Mouse (Mus musculus) gastrocnemius, adult 2 months (tissue): ENCODE results near the gene Fntb. TPM values are rescaled to one million over a fixed set of nuclear protein-coding genes. Genes with fewer than 3 reads are reported as not detected.
A peak's percentile ranks its signal among the peaks of the same experiment; 100 is the strongest.

Source experiments
- DNase-seq: peaks from one replicate; pipeline ENCODE4 v3.0.0; 2022
- H3K27ac ChIP-seq: fragments of 200-600 bp; 2 replicates; pipeline ENCODE4 v1.8.1; 2022; ENCODE audit warnings: mild to moderate bottlenecking
- H3K4me3 ChIP-seq: fragments of 200-600 bp; 2 replicates; pipeline ENCODE4 v1.8.1; 2022; ENCODE audit warnings: mild to moderate bottlenecking, moderate library complexity
- CTCF ChIP-seq: fragments of 200-600 bp; IDR thresholded peaks from 2 replicates; pipeline ENCODE4 v1.8.1; 2022; ENCODE audit warnings: antibody characterized with exemption, mild to moderate bottlenecking, moderate library complexity
- intact Hi-C: fragments of 180-260 bp; cut with DNase I; formaldehyde crosslinking; loops from one replicate; pipeline ENCODE4 v1.15.1; 2025
- total RNA-seq, 2 experiments: library from RNA; stranded (reverse); gene quantifications; 2 replicates each; pipeline ENCODE4 v1.2.3; 2021

Fntb gene
- total RNA-seq, 2 experiments from 2014 or later = 11.2 to 13.3 TPM

DNA sequence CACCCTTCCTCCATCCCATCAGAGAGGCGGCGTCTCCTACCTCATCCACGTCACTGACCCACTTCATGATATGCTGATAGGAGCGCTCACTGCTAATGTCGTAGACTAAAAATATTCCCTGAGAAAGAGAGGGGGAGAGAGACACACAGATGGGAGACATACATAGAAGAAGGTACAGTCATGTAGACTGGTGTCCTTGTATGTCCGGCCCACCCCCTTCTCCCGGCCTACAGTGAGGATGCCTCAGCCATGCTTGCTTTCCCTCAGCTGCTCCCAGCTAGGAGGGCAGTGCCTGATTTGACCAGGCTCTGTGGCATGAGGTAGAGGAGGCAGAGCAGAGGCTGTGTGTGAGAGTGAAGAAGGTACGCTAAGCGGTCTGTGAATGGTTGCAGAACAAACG is 37.6 kb downstream of the Fntb start:
- DNase-seq = no peak
- no peak overlapping the region for H3K27ac ChIP-seq
- no peak overlapping the region for H3K4me3 ChIP-seq
- TF ChIP-seq CTCF = no peak
- intact Hi-C loops = loop anchor here (5.0 kb wide), 1 partner anchor 306 kb away; no protein-coding TSS in a partner anchor

DNA sequence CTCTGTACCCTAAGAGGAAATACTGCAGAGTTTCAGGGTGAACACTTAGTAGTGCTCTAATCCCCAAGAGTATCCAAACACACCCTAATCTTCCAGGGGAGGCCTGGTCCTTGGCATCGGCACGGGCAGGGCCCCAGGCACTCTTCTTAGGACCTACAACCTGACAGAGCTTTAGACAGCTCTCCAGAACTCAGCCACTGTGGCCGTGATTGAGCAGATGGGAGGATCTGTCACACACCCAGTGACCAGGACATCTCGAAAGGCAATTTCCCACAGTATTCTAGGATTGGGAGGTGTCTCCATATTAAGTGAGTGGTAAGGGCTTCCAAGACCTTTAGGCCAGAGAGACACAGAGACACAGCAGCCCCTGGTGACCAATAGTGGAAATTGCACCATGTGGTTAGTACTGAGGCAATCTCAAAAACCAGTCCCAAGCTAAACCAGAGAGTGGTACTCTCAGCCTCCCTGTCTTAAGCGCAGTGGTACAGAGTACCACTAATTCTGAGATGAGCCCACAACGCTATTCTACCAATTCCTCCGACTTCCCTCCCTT is 38.4 kb downstream of the Fntb start:
- no peak overlapping the region for H3K27ac ChIP-seq
- intact Hi-C loops = loop anchor here (5.0 kb wide), 1 partner anchor 306 kb away; no protein-coding TSS in a partner anchor
- peak; percentile 81 for TF ChIP-seq CTCF
- H3K4me3 ChIP-seq = no peak overlapping the region
- DNase-seq = peak; percentile 56

DNA sequence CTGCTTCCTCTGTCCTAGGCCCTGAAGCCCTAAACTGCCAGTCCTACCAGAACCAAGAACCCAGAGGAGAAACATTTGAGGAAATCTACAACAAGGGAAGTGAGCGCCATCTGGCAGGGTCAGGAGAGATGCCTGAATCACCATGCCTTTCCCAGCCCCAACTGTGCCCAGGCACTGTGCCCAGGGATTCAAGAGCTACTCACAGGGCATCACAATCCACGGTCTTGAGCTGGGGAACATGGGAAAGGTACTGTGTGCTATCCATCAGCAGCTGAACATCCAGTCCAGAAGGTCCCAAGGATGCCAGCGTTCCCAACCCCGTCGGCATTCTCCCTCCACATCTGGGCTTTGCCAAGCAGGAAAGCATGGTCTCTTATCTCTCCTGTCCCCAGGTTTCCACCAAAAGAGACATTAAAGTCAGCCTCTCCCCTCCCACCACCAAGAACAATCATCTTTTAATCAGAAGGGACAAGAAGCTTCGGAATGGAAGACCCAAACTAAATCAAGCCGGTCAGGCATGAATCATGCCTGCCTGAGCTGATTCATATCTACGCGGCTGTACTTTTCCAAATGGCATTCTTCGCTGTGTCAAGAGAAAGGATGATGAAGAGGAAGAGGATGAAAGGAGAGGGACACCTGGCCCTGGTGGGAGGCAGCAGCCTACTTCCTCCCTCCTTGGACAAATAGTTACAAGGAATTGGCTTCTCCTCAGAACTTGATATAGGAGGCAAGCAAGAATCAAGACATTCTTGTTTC is 39.8 kb downstream of the Fntb start:
- TF ChIP-seq CTCF = no peak
- H3K4me3 ChIP-seq = no peak overlapping the region
- no peak for DNase-seq
- no peak overlapping the region for H3K27ac ChIP-seq
- intact Hi-C loops = no loop called here

DNA sequence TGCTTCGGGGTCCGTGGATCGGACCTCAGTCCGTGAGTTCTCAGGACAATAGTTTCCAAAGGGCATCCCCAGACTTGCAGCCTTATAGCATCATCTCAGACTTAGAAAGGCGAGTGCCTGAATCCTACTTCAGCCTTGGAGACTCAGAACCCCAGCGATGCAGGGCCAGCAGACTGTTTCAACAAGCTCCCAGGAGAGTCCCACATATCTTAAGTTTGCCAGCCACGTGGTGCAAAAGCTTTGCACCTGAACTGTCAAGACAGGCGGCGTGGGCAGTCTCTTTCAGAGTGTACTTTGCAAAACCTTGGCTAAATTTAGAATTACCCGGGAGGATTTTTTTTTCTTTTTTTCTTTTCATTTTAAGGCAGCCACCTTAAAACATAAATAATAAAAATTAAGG is 42.4 kb downstream of the Fntb start:
- intact Hi-C loops = no loop called here
- H3K4me3 ChIP-seq = no peak overlapping the region
- no peak overlapping the region for H3K27ac ChIP-seq
- TF ChIP-seq CTCF = no peak
- no peak for DNase-seq

DNA sequence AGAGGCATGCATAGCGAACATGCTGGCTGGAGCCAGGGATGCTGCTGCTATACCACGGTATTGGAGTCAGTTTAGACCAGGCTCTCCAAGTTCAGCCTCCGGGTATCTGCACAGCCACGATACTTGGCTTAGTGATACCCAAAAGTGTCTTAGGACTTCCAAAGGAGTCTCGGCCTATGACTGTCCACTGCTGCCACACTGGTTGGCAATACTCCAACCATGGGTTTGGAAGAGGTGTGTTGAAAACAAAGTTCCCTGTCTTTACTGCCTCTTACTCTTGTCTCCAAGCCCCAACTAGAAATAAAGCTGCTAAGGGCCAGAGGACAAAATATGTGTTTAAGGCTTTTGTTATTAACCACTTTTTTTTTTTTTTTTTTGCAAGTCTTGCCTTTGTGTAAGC is 45.1 kb downstream of the Fntb start:
- Histone ChIP-seq H3K27ac (no peak overlapping the region), H3K4me3 (no peak overlapping the region)
- intact Hi-C loops = no loop called here
- no peak for TF ChIP-seq CTCF
- DNase-seq = no peak

DNA sequence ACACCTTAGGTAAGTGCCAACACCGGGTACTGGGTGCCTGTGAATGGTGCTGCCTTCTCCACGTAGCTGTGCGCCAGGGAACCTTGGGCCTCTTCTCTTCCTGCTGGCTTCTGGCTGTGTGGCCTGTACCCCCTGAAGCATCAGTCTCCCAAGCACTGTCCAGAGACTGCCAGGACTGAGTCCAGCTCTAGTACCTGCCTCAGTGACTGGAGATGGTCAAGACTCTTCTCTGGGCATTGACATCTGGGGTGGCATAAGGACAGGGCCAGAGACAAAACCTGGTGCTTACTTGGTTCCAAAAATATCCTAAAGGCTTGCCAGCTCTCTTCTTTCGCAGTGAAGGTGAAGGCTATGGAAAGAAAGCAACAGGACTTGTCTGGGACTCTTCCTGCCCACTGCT is 45.6 kb downstream of the Fntb start:
- Histone ChIP-seq H3K27ac (peak overlapping the region; percentile 43; the same call in 1 of the 2 replicates), H3K4me3 (no peak overlapping the region)
- DNase-seq = no peak
- TF ChIP-seq CTCF = no peak
- intact Hi-C loops = no loop called here

DNA sequence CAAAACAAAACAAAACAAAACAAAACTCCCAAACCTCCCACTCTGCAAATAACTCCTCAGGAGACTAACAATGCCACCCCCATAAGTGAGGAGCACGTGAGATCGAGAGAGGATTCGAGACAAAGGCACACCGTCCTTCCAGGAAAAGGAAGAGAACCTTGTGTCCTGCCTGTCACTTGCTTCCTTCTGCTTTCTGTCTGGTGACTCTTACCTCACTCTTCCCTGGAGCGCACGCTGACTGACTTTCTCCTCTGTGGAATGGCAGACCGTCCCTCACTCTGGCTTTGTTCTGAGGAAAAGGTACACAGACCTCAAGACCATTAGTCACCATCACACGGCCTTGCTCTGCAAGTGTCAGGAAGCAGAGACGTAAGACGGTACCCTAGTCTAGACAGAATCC is 48.2 kb downstream of the Fntb start:
- no peak for TF ChIP-seq CTCF
- no peak for DNase-seq
- H3K4me3 ChIP-seq = no peak overlapping the region
- H3K27ac ChIP-seq = no peak overlapping the region
- intact Hi-C loops = no loop called here

DNA sequence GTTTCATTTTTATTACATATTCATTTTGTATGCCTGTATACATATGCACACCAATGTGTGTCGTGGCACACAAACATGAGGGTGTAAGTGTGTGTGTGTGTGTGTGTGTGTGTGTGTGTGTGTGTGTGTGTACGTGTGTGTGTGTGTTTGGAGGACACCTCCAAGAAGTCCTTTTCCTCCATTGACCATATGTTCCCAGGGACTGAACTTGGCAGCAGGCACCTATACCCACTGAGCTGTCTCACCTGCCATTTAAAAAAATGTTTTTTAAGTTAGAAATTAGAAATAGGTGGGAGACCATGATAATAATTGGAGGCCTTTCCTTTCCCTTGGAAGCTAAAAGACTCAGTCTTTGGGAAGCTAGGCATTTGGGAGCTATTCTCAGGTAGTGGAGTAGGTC is 48.7 kb downstream of the Fntb start:
- intact Hi-C loops = no loop called here
- no peak overlapping the region for H3K4me3 ChIP-seq
- no peak for DNase-seq
- no peak overlapping the region for H3K27ac ChIP-seq
- no peak for TF ChIP-seq CTCF

DNA sequence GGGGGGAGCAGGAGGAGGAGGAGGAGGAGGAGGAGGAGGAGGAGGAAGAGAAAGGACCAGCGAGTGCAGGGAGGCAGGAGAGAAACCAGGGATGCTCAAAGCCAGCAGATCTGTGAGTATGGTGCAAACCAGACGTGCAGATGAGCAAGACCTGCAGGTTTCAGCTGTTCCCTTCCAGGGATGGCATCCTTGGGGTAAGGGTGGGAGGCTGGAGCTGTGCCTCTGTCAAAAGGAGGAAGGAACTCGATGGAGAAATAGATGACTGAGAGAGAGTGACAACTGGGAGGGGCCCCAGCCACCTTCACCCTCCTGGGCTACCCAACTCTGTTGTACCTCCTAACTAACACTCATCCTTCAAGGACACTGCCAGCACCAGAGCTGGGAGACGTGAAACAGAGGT is 51.3 kb downstream of the Fntb start:
- no peak overlapping the region for H3K4me3 ChIP-seq
- no peak for DNase-seq
- peak overlapping the region; percentile 12; the same call in 1 of the 2 replicates for H3K27ac ChIP-seq
- intact Hi-C loops = no loop called here
- TF ChIP-seq CTCF = no peak

DNA sequence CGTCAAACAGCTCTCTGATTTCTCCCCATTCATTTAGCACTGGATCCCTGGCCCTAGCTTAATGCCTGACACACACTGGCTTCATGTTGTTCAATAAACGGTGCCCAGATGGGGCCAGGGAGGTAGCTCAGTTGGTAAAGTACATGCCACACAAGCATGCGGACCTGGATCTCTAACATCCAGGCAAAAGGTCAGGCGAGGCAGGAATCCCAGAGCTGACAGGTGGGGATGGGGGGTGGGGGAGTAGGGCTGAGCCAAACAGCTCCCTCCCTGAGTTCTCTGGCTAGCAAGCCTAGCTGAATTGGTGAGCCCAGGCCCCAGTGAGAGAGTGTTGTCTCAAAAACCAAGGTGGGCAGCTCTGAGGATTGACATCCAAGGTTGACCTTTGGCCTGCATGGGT is 51.8 kb downstream of the Fntb start:
- H3K27ac ChIP-seq = peak overlapping the region; percentile 12; the same call in 1 of the 2 replicates
- DNase-seq = no peak
- no peak for TF ChIP-seq CTCF
- no peak overlapping the region for H3K4me3 ChIP-seq
- intact Hi-C loops = no loop called here

DNA sequence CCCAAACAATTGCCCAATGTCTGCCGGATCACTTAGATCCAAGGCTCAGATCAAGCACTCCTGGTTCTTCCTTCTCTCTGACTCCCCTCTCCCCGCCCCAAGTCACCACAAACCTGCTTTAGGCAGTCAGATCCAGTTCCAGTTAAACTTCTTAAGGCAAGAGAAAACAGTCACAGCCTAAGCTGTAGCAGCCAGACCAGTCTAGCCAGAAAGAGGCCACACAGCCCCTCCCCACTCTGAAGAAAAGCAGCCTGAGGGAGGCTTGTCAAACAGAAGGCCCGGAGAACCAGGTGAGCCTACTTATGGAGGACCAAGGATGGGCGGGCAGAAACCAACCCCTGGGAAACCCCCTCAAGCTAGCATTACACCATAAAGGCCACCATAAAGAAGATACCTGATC is 52.7 kb downstream of the Fntb start:
- DNase-seq = no peak
- H3K4me3 ChIP-seq = no peak overlapping the region
- TF ChIP-seq CTCF = no peak
- intact Hi-C loops = no loop called here
- H3K27ac ChIP-seq = peak overlapping the region; percentile 59

DNA sequence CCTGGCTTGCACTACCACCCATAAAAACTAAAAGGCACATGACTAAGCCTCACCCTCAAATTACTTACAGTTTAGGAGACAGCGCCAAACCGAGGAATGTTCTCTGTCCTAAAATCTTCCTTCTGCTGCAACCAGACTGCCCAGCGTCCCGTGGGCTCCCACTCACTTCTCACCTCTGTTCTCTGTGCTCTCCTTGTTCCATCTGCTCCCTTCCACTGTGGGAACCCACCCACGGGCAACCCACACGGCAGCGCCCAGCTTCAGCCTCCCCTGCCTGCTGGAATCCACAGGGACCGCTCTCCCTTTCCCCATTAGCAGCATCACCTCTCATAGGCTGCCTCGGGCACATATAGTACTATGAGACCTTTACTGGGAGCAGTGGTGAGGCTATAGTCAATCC is 53.5 kb downstream of the Fntb start:
- DNase-seq = no peak
- H3K27ac ChIP-seq = peak overlapping the region; percentile 3; the same call in 1 of the 2 replicates
- intact Hi-C loops = no loop called here
- TF ChIP-seq CTCF = no peak
- no peak overlapping the region for H3K4me3 ChIP-seq

DNA sequence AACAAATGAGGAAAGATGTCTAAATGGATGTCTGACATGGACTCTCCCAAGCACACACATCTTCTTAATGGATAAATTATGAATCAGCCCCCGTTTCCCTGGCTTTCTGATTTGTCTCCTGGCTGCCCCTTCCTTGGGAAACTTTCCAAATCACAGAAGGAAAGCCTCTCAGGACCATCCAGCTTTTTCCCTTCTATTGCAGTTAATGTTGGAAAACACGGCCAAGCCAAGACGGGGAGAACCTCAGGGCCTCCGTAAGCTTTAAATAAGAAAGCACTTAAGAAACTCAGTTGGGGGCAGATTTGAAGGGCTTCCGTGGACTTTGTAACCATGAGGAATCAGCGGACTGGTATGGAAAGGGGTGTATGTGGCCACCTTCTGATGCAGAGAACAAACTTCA is 54.4 kb downstream of the Fntb start:
- Histone ChIP-seq H3K27ac (no peak overlapping the region), H3K4me3 (no peak overlapping the region)
- intact Hi-C loops = no loop called here
- TF ChIP-seq CTCF = no peak
- DNase-seq = no peak

DNA sequence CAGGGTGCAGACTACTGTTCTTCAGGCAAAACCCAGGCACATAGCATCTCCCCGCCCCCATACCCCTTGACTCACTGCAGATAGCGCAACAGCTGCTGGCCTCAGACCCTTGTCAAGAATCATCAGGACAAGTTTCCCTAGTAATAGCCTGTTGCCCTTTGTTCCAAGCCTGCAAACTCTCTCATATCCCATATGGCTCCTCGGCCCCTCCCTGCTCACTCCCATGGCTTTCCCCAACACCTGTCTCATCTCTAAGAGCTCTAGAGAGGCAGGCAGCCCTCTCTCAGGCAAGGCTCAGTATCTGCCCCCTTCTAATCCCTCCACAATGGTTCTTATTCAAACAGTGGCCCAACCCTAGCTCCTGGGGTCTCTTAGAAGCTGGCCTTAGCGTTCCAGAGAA is 55.2 kb downstream of the Fntb start:
- Histone ChIP-seq H3K27ac (no peak overlapping the region), H3K4me3 (no peak overlapping the region)
- intact Hi-C loops = no loop called here
- no peak for TF ChIP-seq CTCF
- DNase-seq = no peak
